Comparison of ENCODE assay signal across 12 mouse cellular contexts in genomic region chr12:64692196-64693169, GRCm38 (mm10).
A peak's percentile ranks its signal among the peaks of the same experiment; 100 is the strongest.
DNase-seq lines count a peak whose midpoint lies in the region; ATAC-seq lines count a peak whose summit lies in the region.
"Had no signal": no experiment of that assay in that cellular context is flagged by ENCODE, and none has a peak within 500 bp of the region (broad histone marks: within the 10 kb centered on the region; RNA-seq: fewer than 3 reads in every experiment).

No protein-coding gene starts in this region.

- DNase-seq in limb, embryonic 11.5 days (ENCODE audit: low spot score): peak; percentile 21
- no peak for DNase-seq in limb, embryonic 10.5 days (ENCODE audit: low spot score)
- DNase-seq in urinary bladder, adult 18-20 months (ENCODE audit: low spot score in 2 of 2): no peak
- no peak for DNase-seq in adipocyte (ENCODE audit: low spot score)
- DNase-seq: cerebellum, adult 2 months; liver, embryonic 13.5 days; right cerebral cortex, postnatal 4 days had no signal

- no peak overlapping the region for H3K9ac ChIP-seq in limb, embryonic 11.5 days (ENCODE audit: low read length)
- 0 out of 2 replicates have a peak overlapping the region, but pooled peaks have one; percentile 6 for H3K9ac ChIP-seq in hindbrain, embryonic 12.5 days
- no peak overlapping the region for H3K9ac ChIP-seq in midbrain, embryonic 12.5 days (replicated peaks)
- H3K9ac ChIP-seq in stomach, embryonic 16.5 days (ENCODE audit: low read length): no peak overlapping the region
- H3K9ac ChIP-seq: liver, embryonic 13.5 days had no signal

- no peaks in the 10 kb centered on the region for H3K27me3 ChIP-seq in limb, embryonic 11.5 days (ENCODE audit: control insufficient read depth, insufficient read depth, low read length)
- H3K27me3 ChIP-seq in limb, embryonic 10.5 days (ENCODE audit: low read depth, poor library complexity, severe bottlenecking): no peaks in the 10 kb centered on the region
- H3K27me3 ChIP-seq in hindbrain, embryonic 12.5 days: no peaks in the 10 kb centered on the region
- H3K27me3 ChIP-seq in midbrain, embryonic 12.5 days: no peaks in the 10 kb centered on the region
- H3K27me3 ChIP-seq in stomach, embryonic 16.5 days (ENCODE audit: control insufficient read depth, insufficient read depth, low read length): no peaks in the 10 kb centered on the region
- H3K27me3 ChIP-seq: liver, embryonic 13.5 days had no signal

- H3K9me3 ChIP-seq in limb, embryonic 11.5 days (ENCODE audit: control insufficient read depth, low read length): no peaks in the 10 kb centered on the region
- H3K9me3 ChIP-seq in limb, embryonic 10.5 days (replicated peaks): no peaks in the 10 kb centered on the region
- no peaks in the 10 kb centered on the region for H3K9me3 ChIP-seq in hindbrain, embryonic 12.5 days (replicated peaks)
- no peaks in the 10 kb centered on the region for H3K9me3 ChIP-seq in midbrain, embryonic 12.5 days
- no peaks in the 10 kb centered on the region for H3K9me3 ChIP-seq in stomach, embryonic 16.5 days (replicated peaks; ENCODE audit: control insufficient read depth, low read length)
- H3K9me3 ChIP-seq: liver, embryonic 13.5 days had no signal

- ATAC-seq in limb, embryonic 11.5 days (ENCODE audit: insufficient number of reproducible peaks, low FRiP score, low TSS enrichment, low read depth): no peak
- ATAC-seq in hindbrain, embryonic 12.5 days (ENCODE audit: low FRiP score): peak; percentile 68
- ATAC-seq in midbrain, embryonic 12.5 days (ENCODE audit: low FRiP score, low read depth): peak; percentile 89
- ATAC-seq in stomach, embryonic 16.5 days (ENCODE audit: insufficient read depth, low FRiP score): 0 out of 2 replicates have a peak, but pooled peaks have one; percentile 29
- ATAC-seq: activated CD4-positive, CD25-positive, alpha-beta regulatory T cell, adult 4 months had no signal

- H3K4me3 ChIP-seq in limb, embryonic 11.5 days (ENCODE audit: low read depth, low read length): no peak overlapping the region
- no peak overlapping the region for H3K4me3 ChIP-seq in limb, embryonic 10.5 days
- no peak overlapping the region for H3K4me3 ChIP-seq in hindbrain, embryonic 12.5 days
- no peak overlapping the region for H3K4me3 ChIP-seq in midbrain, embryonic 12.5 days
- H3K4me3 ChIP-seq in stomach, embryonic 16.5 days (replicated peaks; ENCODE audit: low read length): no peak overlapping the region
- H3K4me3 ChIP-seq: liver, embryonic 13.5 days had no signal

- H3K36me3 ChIP-seq in limb, embryonic 11.5 days (ENCODE audit: control insufficient read depth, insufficient read depth, low read length): no peaks in the 10 kb centered on the region
- H3K36me3 ChIP-seq in limb, embryonic 10.5 days: no peaks in the 10 kb centered on the region
- no peaks in the 10 kb centered on the region for H3K36me3 ChIP-seq in hindbrain, embryonic 12.5 days
- no peaks in the 10 kb centered on the region for H3K36me3 ChIP-seq in midbrain, embryonic 12.5 days
- H3K36me3 ChIP-seq in stomach, embryonic 16.5 days (ENCODE audit: control insufficient read depth, insufficient read depth, low read length): no peaks in the 10 kb centered on the region
- H3K36me3 ChIP-seq: liver, embryonic 13.5 days had no signal

- no peak overlapping the region for H3K27ac ChIP-seq in limb, embryonic 11.5 days (replicated peaks; ENCODE audit: low read depth, low read length)
- H3K27ac ChIP-seq in limb, embryonic 10.5 days: no peak overlapping the region
- H3K27ac ChIP-seq in hindbrain, embryonic 12.5 days: peak overlapping the region; percentile 19; the same call in 1 of the 2 replicates
- H3K27ac ChIP-seq in midbrain, embryonic 12.5 days (replicated peaks): peak overlapping the region; percentile 46
- H3K27ac ChIP-seq in stomach, embryonic 16.5 days (ENCODE audit: low read length): no peak overlapping the region
- H3K27ac ChIP-seq: liver, embryonic 13.5 days had no signal

- H3K4me2 ChIP-seq in limb, embryonic 11.5 days (ENCODE audit: low read depth, severe bottlenecking): no peak overlapping the region
- H3K4me2 ChIP-seq in hindbrain, embryonic 12.5 days (replicated peaks): no peak overlapping the region
- H3K4me2 ChIP-seq in midbrain, embryonic 12.5 days (replicated peaks): 0 out of 2 replicates have a peak overlapping the region, but pooled peaks have one; percentile 17
- H3K4me2 ChIP-seq in stomach, embryonic 16.5 days (ENCODE audit: low read depth, low read length): no peak overlapping the region
- H3K4me2 ChIP-seq: heart, embryonic 11.5 days; liver, embryonic 13.5 days had no signal

- 0 out of 2 replicates have a peak, but pooled peaks cover 3% of the 10 kb centered on the region for H3K4me1 ChIP-seq in limb, embryonic 11.5 days (ENCODE audit: control insufficient read depth, insufficient read depth, low read length)
- peaks cover 6% of the 10 kb centered on the region; the same call in 1 of the 2 replicates for H3K4me1 ChIP-seq in limb, embryonic 10.5 days
- H3K4me1 ChIP-seq in hindbrain, embryonic 12.5 days: peaks cover 8% of the 10 kb centered on the region; the same call in 1 of the 2 replicates
- H3K4me1 ChIP-seq in midbrain, embryonic 12.5 days: peaks cover 11% of the 10 kb centered on the region
- 0 out of 2 replicates have a peak, but pooled peaks cover 4% of the 10 kb centered on the region for H3K4me1 ChIP-seq in stomach, embryonic 16.5 days (ENCODE audit: control insufficient read depth, insufficient read depth, low read length)
- H3K4me1 ChIP-seq: liver, embryonic 13.5 days had no signal

- 23% methylated on average over 10 of the region's 10 CpGs for WGBS in limb, embryonic 11.5 days
- WGBS in limb, embryonic 10.5 days: 30% methylated on average over 10 of the region's 10 CpGs
- 31% methylated on average over 10 of the region's 10 CpGs for WGBS in hindbrain, embryonic 12.5 days
- WGBS in midbrain, embryonic 12.5 days: 42% methylated on average over 10 of the region's 10 CpGs
- 25% methylated on average over 10 of the region's 10 CpGs for WGBS in stomach, embryonic 16.5 days

Comparison
In these comparisons a context has a peak if more than half of its experiments do, and no peak if none do; other contexts are left out.
1. H3K27ac ChIP-seq: peak in hindbrain, embryonic 12.5 days (single experiment) and midbrain, embryonic 12.5 days (single experiment); none in limb, embryonic 11.5 days (single experiment), limb, embryonic 10.5 days (single experiment) and stomach, embryonic 16.5 days (single experiment).